11 mouse cellular contexts compared by ENCODE assay signal in genomic region chr14:32164173-32165051, GRCm38 (mm10). TPM values are rescaled to one million over a fixed set of nuclear protein-coding genes. Genes with fewer than 3 reads are reported as not detected.
DNase-seq lines count a peak whose midpoint lies in the region; ATAC-seq and TF ChIP-seq lines count a peak whose summit lies in the region.
"Had no signal": no experiment of that assay in that cellular context is flagged by ENCODE, and none has a peak within 500 bp of the region (broad histone marks: within the 10 kb centered on the region; RNA-seq: fewer than 3 reads in every experiment).

No protein-coding gene starts in this region.

- no peaks in the 10 kb centered on the region for H3K27me3 ChIP-seq in heart, postnatal 0 days (ENCODE audit: control insufficient read depth, insufficient read depth, low read length)
- H3K27me3 ChIP-seq in limb, embryonic 13.5 days = no peaks in the 10 kb centered on the region
- H3K27me3 ChIP-seq in stomach, postnatal 0 days (ENCODE audit: control insufficient read depth, insufficient read depth, low read length) = no peaks in the 10 kb centered on the region

- H3K4me1 ChIP-seq in heart, postnatal 0 days (ENCODE audit: control insufficient read depth, insufficient read depth) = peaks cover 17% of the 10 kb centered on the region
- H3K4me1 ChIP-seq in limb, embryonic 13.5 days = peaks cover 38% of the 10 kb centered on the region
- 0 out of 2 replicates have a peak, but pooled peaks cover 4% of the 10 kb centered on the region for H3K4me1 ChIP-seq in stomach, postnatal 0 days (replicated peaks; ENCODE audit: control insufficient read depth, insufficient read depth)

- TF ChIP-seq CTCF in heart, postnatal 0 days (IDR thresholded peaks at IDR 0.05; ENCODE audit: low read depth) = no peak
- TF ChIP-seq CTCF in stomach, postnatal 0 days (IDR thresholded peaks at IDR 0.05; ENCODE audit: low read depth) = no peak

- DNase-seq in heart, postnatal 0 days (ENCODE audit: low spot score) = no peak
- DNase-seq in heart, postnatal 25 days (ENCODE audit: low spot score) = no peak
- DNase-seq in urinary bladder, postnatal 14 days (ENCODE audit: low spot score) = peak; percentile 14
- no peak for DNase-seq in urinary bladder, adult 18-20 months (ENCODE audit: low spot score in 2 of 2)
- no peak for DNase-seq in stomach, postnatal 0 days (ENCODE audit: low spot score)
- no peak for DNase-seq in thymus, postnatal 25 days
- DNase-seq in adrenal gland, postnatal 4 days (ENCODE audit: low spot score in 2 of 2) = no peak

- intact Hi-C loops in heart, postnatal 25 days (cut with DNase I) = no loop called here

- peak overlapping the region; percentile 87 for H3K27ac ChIP-seq in heart, postnatal 0 days (ENCODE audit: low read depth)
- no peak overlapping the region for H3K27ac ChIP-seq in limb, embryonic 13.5 days
- H3K27ac ChIP-seq in stomach, postnatal 0 days (replicated peaks) = peak overlapping the region; percentile 56; the same call in 1 of the 2 replicates

- H3K4me3 ChIP-seq in heart, postnatal 0 days (ENCODE audit: low read depth, low read length) = no peak overlapping the region
- no peak overlapping the region for H3K4me3 ChIP-seq in limb, embryonic 13.5 days
- H3K4me3 ChIP-seq in stomach, postnatal 0 days (ENCODE audit: low read depth, low read length) = no peak overlapping the region

- H3K36me3 ChIP-seq in heart, postnatal 0 days (replicated peaks; ENCODE audit: control insufficient read depth, insufficient read depth, low read length) = no peaks in the 10 kb centered on the region
- H3K36me3 ChIP-seq in limb, embryonic 13.5 days = no peaks in the 10 kb centered on the region
- no peaks in the 10 kb centered on the region for H3K36me3 ChIP-seq in stomach, postnatal 0 days (ENCODE audit: control insufficient read depth, insufficient read depth, low read length)

- H3K9ac ChIP-seq in heart, postnatal 0 days (replicated peaks; ENCODE audit: low read depth, low read length) = no peak overlapping the region
- no peak overlapping the region for H3K9ac ChIP-seq in limb, embryonic 13.5 days
- no peak overlapping the region for H3K9ac ChIP-seq in stomach, postnatal 0 days (ENCODE audit: low read length)

- 82% methylated on average over 8 of the region's 8 CpGs for WGBS in heart, postnatal 0 days
- WGBS in limb, embryonic 13.5 days = 57% methylated on average over 8 of the region's 8 CpGs
- 39% methylated on average over 8 of the region's 8 CpGs for WGBS in stomach, postnatal 0 days

- no peak for TF ChIP-seq EP300 in heart, postnatal 0 days (IDR thresholded peaks at IDR 0.05; ENCODE audit: low read depth)
- TF ChIP-seq EP300 in stomach, postnatal 0 days (optimal IDR thresholded peaks at IDR 0.05) = peak; percentile 67

- ATAC-seq in heart, postnatal 0 days (ENCODE audit: insufficient read depth, low read depth) = no peak
- ATAC-seq in limb, embryonic 13.5 days (ENCODE audit: low FRiP score, low read depth) = no peak
- ATAC-seq in stomach, postnatal 0 days (ENCODE audit: low FRiP score, low TSS enrichment) = peak; percentile 34

- no peaks in the 10 kb centered on the region for H3K9me3 ChIP-seq in heart, postnatal 0 days (replicated peaks; ENCODE audit: control insufficient read depth, low read length)
- no peaks in the 10 kb centered on the region for H3K9me3 ChIP-seq in limb, embryonic 13.5 days
- no peaks in the 10 kb centered on the region for H3K9me3 ChIP-seq in stomach, postnatal 0 days (ENCODE audit: control insufficient read depth, low read length)

- H3K4me2 ChIP-seq in heart, postnatal 0 days (ENCODE audit: low read depth, low read length) = no peak overlapping the region
- H3K4me2 ChIP-seq in limb, embryonic 13.5 days (replicated peaks) = peak overlapping the region; percentile 94
- peak overlapping the region; percentile 80; the same call in 1 of the 2 replicates for H3K4me2 ChIP-seq in stomach, postnatal 0 days (replicated peaks; ENCODE audit: low read depth)

RNA-seq across cellular contexts. Expression of gene Ncoa4, which starts 4.7 kb away (rescaled TPM):
- 137 and 180 TPM in 2 replicates for total RNA-seq in heart, postnatal 0 days (2014; rRNA removed; ENCODE audit: low replicate concordance)
- 60.8 and 62.1 TPM in 2 replicates for polyA plus RNA-seq in heart, postnatal 0 days (2015; fragmentation: Nextera tagmentation; extraction: Ambion mirVana)
- 100 to 1,000 TPM; 126 TPM for total RNA-seq in heart, postnatal 25 days (2021)
- polyA plus RNA-seq in limb, embryonic 13.5 days (2015; fragmentation: Nextera tagmentation; extraction: Ambion mirVana) = 76.0 and 80.0 TPM in 2 replicates
- 97.2 and 100 TPM in 2 replicates for polyA plus RNA-seq in stomach, postnatal 0 days (2015; fragmentation: Nextera tagmentation; extraction: Ambion mirVana)
- 100 to 1,000 TPM; 157 to 162 TPM for total RNA-seq in adrenal gland, postnatal 4 days (2021)

RNA-seq across cellular contexts. Expression of gene Msmb, which starts 22.6 kb away (rescaled TPM):
- not detected in 2 replicates for total RNA-seq in heart, postnatal 0 days (2014; rRNA removed; ENCODE audit: low replicate concordance)
- not detected in 2 replicates for polyA plus RNA-seq in heart, postnatal 0 days (2015; fragmentation: Nextera tagmentation; extraction: Ambion mirVana)
- total RNA-seq in heart, postnatal 25 days (2021) = not detected
- polyA plus RNA-seq in limb, embryonic 13.5 days (2015; fragmentation: Nextera tagmentation; extraction: Ambion mirVana) = not detected in 2 replicates
- polyA plus RNA-seq in stomach, postnatal 0 days (2015; fragmentation: Nextera tagmentation; extraction: Ambion mirVana) = not detected in 2 replicates
- total RNA-seq in adrenal gland, postnatal 4 days (2021) = not detected
- total RNA-seq: hematopoietic stem cell, adult 5-6 weeks; left cerebral cortex, adult 18-20 months had no signal
- polyA plus RNA-seq: embryonic facial prominence, embryonic 11.5 days had no signal

RNA-seq across cellular contexts. Expression of gene Timm23, which starts 37.3 kb away (rescaled TPM):
- total RNA-seq in heart, postnatal 0 days (2014; rRNA removed; ENCODE audit: low replicate concordance) = 273 and 367 TPM in 2 replicates
- 440 and 486 TPM in 2 replicates for polyA plus RNA-seq in heart, postnatal 0 days (2015; fragmentation: Nextera tagmentation; extraction: Ambion mirVana)
- total RNA-seq in heart, postnatal 25 days (2021) = 100 to 1,000 TPM; 209 to 233 TPM
- 285 and 295 TPM in 2 replicates for polyA plus RNA-seq in limb, embryonic 13.5 days (2015; fragmentation: Nextera tagmentation; extraction: Ambion mirVana)
- polyA plus RNA-seq in stomach, postnatal 0 days (2015; fragmentation: Nextera tagmentation; extraction: Ambion mirVana) = 218 and 234 TPM in 2 replicates
- 100 to 1,000 TPM; 108 to 118 TPM for total RNA-seq in adrenal gland, postnatal 4 days (2021)

RNA-seq across cellular contexts. Expression of gene Parg, which starts 37.3 kb away (rescaled TPM):
- 21.0 and 21.4 TPM in 2 replicates for total RNA-seq in heart, postnatal 0 days (2014; rRNA removed; ENCODE audit: low replicate concordance)
- polyA plus RNA-seq in heart, postnatal 0 days (2015; fragmentation: Nextera tagmentation; extraction: Ambion mirVana) = 15.9 and 16.5 TPM in 2 replicates
- 10 to 100 TPM; 21.7 to 22.1 TPM for total RNA-seq in heart, postnatal 25 days (2021)
- polyA plus RNA-seq in limb, embryonic 13.5 days (2015; fragmentation: Nextera tagmentation; extraction: Ambion mirVana) = 48.1 and 49.5 TPM in 2 replicates
- polyA plus RNA-seq in stomach, postnatal 0 days (2015; fragmentation: Nextera tagmentation; extraction: Ambion mirVana) = 15.2 and 17.5 TPM in 2 replicates
- total RNA-seq in adrenal gland, postnatal 4 days (2021) = 10 to 100 TPM; 70.2 to 80.9 TPM
